Mouse (Mus musculus) G1E-ER4 (cell line): ENCODE data around the gene Gm44965. TPM values are rescaled to one million over a fixed set of nuclear protein-coding genes. Genes with fewer than 3 reads are reported as not detected.

ENCODE experiments used
- GATA1 ChIP-seq: IDR thresholded peaks from one replicate; pipeline ENCODE4 v1.8.0; 2012; ENCODE audit warnings: low read length, inconsistent platforms
- polyA plus RNA-seq: library from polyadenylated mRNA; stranded (reverse); fragments of >175 nt; gene quantifications from 2 replicates; pipeline ENCODE4 v1.2.3, GENCODE M21; 2012

Gene Gm44965
- polyA plus RNA-seq, 1 experiment: not detected

- TF ChIP-seq GATA1: no peak
These were observed 3.5 kb downstream of the Gm44965 start for GRCm38 (mm10) chr6:48597233-48597625.

GRCm38 (mm10) chr6:48600594-48600993 is 6.9 kb downstream of the Gm44965 start:
- TF ChIP-seq GATA1: no peak

- TF ChIP-seq GATA1: no peak
These were observed 7.7 kb downstream of the Gm44965 start, which contains the start of gene Zfp775 for GRCm38 (mm10) chr6:48601271-48602079. TSS of gene Zfp775 (plus strand) at chr6:48602063.

GRCm38 (mm10) chr6:48602080-48602741 is 8.5 kb downstream of the Gm44965 start:
- TF ChIP-seq GATA1: no peak

GRCm38 (mm10) chr6:48608124-48608523 is 14.4 kb downstream of the Gm44965 start:
- TF ChIP-seq GATA1: no peak

- TF ChIP-seq GATA1: no peak
These were observed 15.8 kb downstream of the Gm44965 start for GRCm38 (mm10) chr6:48609512-48609911.

- TF ChIP-seq GATA1: no peak
These were observed 16.9 kb downstream of the Gm44965 start for GRCm38 (mm10) chr6:48610657-48611056.

GRCm38 (mm10) chr6:48613464-48613863 is 19.7 kb downstream of the Gm44965 start:
- no peak for TF ChIP-seq GATA1

- TF ChIP-seq GATA1: no peak
These were observed 21.0 kb downstream of the Gm44965 start for GRCm38 (mm10) chr6:48614756-48615155.

GRCm38 (mm10) chr6:48620031-48620430 is 26.3 kb downstream of the Gm44965 start:
- no peak for TF ChIP-seq GATA1

- no peak for TF ChIP-seq GATA1
These were observed 29.7 kb downstream of the Gm44965 start for GRCm38 (mm10) chr6:48623460-48623859.

GRCm38 (mm10) chr6:48626464-48626863 is 32.7 kb downstream of the Gm44965 start, which contains the start of gene AI854703:
TSS of gene AI854703 (plus strand) at chr6:48626764.
- no peak for TF ChIP-seq GATA1

GRCm38 (mm10) chr6:48626984-48627383 is 33.2 kb downstream of the Gm44965 start:
- no peak for TF ChIP-seq GATA1

GRCm38 (mm10) chr6:48627511-48627924 is 33.8 kb downstream of the Gm44965 start:
- TF ChIP-seq GATA1: no peak

- TF ChIP-seq GATA1: no peak
These were observed 34.6 kb downstream of the Gm44965 start for GRCm38 (mm10) chr6:48628377-48628776.

GRCm38 (mm10) chr6:48628808-48629660 is 35.3 kb downstream of the Gm44965 start:
- TF ChIP-seq GATA1: no peak

- no peak for TF ChIP-seq GATA1
These were observed 35.9 kb downstream of the Gm44965 start for GRCm38 (mm10) chr6:48629661-48630034.
